Mouse (Mus musculus) heart, embryonic 15.5 days (tissue): ENCODE data around the gene Micall2. TPM values are rescaled to one million over a fixed set of nuclear protein-coding genes. Genes with fewer than 3 reads are reported as not detected.
A peak's percentile ranks its signal among the peaks of the same experiment; 100 is the strongest.
"Not testable (repeated sequence)": the region's sequence is repeated elsewhere in the genome, so short reads cannot be mapped to it uniquely, and the experiment has no call there.

ENCODE experiments used
- ATAC-seq: fragments of 200-750 bp; cut with Nextera tagmentation; replicated peaks from 2 replicates; pipeline ENCODE4 v1.8.0; 2017; ENCODE audit warnings: low read depth, moderate TSS enrichment; ENCODE audit not compliant: insufficient number of reproducible peaks, insufficient read depth, low FRiP score
- H3K27ac ChIP-seq: fragments of 300-500 bp; sonication (generic); 2 replicates; pipeline ENCODE4 v1.5.1; 2015; ENCODE audit warnings: mild to moderate bottlenecking, inconsistent platforms
- H3K27me3 ChIP-seq: fragments of 300-500 bp; sonication (generic); 2 replicates; pipeline ENCODE4 v1.6.1; 2015; ENCODE audit warnings: inconsistent platforms
- H3K36me3 ChIP-seq: fragments of 300-500 bp; sonication (generic); 2 replicates; pipeline ENCODE4 v1.6.1; 2015; ENCODE audit warnings: mild to moderate bottlenecking, inconsistent platforms
- H3K4me1 ChIP-seq: fragments of 300-500 bp; sonication (generic); replicated peaks from 2 replicates; pipeline ENCODE4 v1.6.1; 2015; ENCODE audit warnings: inconsistent platforms
- H3K4me2 ChIP-seq: fragments of 300-500 bp; sonication (generic); 2 replicates; pipeline ENCODE4 v1.6.1; 2015; ENCODE audit warnings: inconsistent platforms, mild to moderate bottlenecking, moderate library complexity
- H3K4me3 ChIP-seq: fragments of 300-500 bp; sonication (generic); 2 replicates; pipeline ENCODE4 v1.5.1; 2015; ENCODE audit warnings: mild to moderate bottlenecking, inconsistent platforms
- H3K9ac ChIP-seq: fragments of 300-500 bp; sonication (generic); 2 replicates; pipeline ENCODE4 v1.6.1; 2015; ENCODE audit warnings: mild to moderate bottlenecking, inconsistent platforms
- H3K9me3 ChIP-seq: fragments of 300-500 bp; sonication (generic); replicated peaks from 2 replicates; pipeline ENCODE4 v1.6.1; 2016; ENCODE audit warnings: inconsistent platforms
- WGBS: fragments of 180-500 bp; shearing (Covaris S2); methylation state at CpG from one replicate; pipeline ENCODE4 v1.1.7; 2015; ENCODE audit warnings: mixed read lengths; 5-methylcytosine and 5-hydroxymethylcytosine counted together
- polyA plus RNA-seq: library from polyadenylated mRNA; unstranded; fragments of >200 nt; fragmentation: Nextera tagmentation; extraction: Ambion mirVana; gene quantifications from 2 replicates; pipeline ENCODE4 v1.2.1, GENCODE M21; 2015

Micall2 gene
- polyA plus RNA-seq, 1 experiment from 2014 or later = 1.3 TPM

DNA sequence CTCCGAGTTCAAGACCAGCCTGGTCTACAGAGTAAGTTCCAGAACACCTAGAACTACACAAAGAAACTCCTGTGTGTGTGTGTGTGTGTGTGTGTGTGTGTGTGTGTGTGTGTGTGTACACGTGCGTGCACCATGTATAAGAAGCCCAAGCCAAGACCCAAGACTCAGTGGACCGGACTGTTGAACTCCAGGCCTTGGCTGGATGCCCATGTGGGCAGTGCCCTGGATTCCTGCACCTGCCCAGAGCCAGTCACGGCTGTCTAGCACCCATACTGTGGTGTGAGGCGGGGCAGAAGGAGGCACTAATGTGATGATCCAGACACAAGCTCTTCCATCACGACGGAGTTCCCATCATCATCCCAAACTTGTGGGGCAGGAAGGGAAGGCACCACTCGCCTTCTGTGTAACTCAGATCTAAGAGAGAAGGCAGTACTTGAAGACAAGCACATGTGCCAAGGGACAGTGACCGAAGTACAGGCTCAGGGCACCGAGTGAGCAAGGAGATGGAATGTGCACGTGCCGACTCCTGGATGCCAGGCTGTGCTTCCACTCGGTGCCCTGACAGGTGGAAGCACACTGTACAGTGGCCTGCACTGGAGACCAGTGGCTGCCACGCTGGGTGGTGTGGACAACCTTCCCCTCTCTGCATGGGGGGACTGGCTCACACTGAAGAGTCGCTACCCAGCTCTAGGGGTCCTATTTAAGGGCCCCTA is 13.4 kb upstream of the Micall2 start:
- Histone ChIP-seq H3K4me3 (no peak overlapping the region), H3K9ac (no peak overlapping the region), H3K36me3 (peaks cover 17% of the 10 kb centered on the region), H3K27ac (no peak overlapping the region), H3K4me1 (no peaks in the 10 kb centered on the region), H3K27me3 (0 out of 2 replicates have a peak, but pooled peaks cover 5% of the 10 kb centered on the region), H3K4me2 (no peak overlapping the region), H3K9me3 (no peaks in the 10 kb centered on the region)
- 78% methylated on average over 16 of the region's 16 CpGs for WGBS
- ATAC-seq = no peak

DNA sequence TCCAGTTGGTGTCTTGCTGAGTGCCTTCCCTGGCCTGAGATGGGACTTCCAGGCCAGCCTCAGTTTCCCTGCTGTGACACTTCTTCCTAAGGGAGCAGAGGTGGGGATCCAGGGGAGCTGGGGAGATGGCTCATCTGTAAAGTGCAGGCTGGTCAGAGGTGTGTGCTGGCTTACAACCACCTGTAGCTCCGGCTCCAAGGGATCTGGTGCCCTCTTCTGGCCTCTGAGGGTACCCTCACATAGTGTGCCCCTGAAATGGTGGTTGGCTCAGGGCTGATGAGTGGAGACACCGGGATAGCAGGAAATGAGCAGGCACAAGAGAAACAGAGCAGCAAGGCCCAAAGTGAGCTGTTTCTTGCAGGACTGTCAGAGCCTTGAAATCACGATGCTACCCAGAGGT is 9.6 kb upstream of the Micall2 start:
- Histone ChIP-seq H3K27ac (no peak overlapping the region), H3K36me3 (no peaks in the 10 kb centered on the region; the same call in 1 of the 2 replicates), H3K9ac (no peak overlapping the region), H3K4me2 (no peak overlapping the region), H3K9me3 (no peaks in the 10 kb centered on the region), H3K4me1 (no peaks in the 10 kb centered on the region), H3K27me3 (0 out of 2 replicates have a peak, but pooled peaks cover 5% of the 10 kb centered on the region), H3K4me3 (no peak overlapping the region)
- ATAC-seq = peak; percentile 69
- 6% methylated on average over 3 of the region's 3 CpGs for WGBS

DNA sequence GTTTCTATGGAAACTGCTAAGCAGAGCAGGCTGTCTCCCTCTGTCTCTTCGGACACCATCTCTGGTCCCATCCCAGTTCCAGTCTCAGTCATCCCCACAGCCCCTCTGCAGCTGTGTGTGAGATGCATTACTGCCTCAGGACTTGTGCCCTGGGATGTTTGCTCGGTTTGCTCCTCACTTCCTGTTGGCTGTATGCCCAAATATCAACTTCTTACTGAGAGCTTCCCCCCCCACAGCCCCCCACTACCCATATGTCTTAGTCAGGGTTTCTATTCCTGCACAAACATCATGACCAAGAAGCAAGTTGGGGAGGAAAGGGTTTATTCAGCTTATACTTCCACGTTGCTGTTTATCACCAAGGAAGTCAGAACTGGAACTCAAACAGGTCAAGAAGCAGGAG is 6.5 kb upstream of the Micall2 start:
- H3K4me2 ChIP-seq, H3K9ac ChIP-seq, H3K9me3 ChIP-seq, H3K4me3 ChIP-seq, ATAC-seq, H3K36me3 ChIP-seq, H3K4me1 ChIP-seq, H3K27me3 ChIP-seq, H3K27ac ChIP-seq: not testable (repeated sequence)
- WGBS = 45% methylated on average over 3 of the region's 3 CpGs

DNA sequence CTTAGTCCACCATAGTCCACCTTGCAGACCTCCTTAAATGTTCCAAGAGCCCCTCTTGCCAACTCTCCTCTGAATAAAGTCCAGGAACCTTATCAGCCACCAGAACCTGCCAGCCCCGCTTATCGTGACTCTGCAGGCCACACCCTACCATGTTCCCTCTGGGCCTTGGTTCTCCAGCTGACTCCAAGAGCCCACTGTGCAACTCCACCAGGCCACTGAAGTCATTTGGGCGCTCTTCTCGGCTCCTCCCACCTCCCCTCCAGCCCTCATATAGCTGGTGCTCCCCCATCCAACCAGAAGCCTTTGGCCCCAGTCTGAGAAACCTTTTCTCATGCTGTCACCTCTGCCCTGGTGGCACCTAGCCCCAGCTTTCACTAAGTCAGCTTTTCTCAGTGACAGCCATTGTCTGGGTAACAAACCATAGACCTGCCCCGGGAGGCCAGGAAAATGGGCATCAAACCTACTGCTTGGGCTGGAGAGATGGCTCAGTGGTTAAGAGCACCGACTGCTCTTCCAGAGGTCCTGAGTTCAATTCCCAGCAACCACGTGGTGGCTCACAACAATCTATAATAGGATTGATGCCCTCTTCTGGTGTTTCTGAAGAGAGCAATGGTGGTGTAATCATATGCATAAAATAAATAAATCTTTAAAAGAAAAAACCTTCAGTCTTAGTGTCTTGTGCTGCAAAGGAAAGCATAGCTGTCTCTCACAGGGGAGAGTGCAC is 2.6 kb upstream of the Micall2 start:
- H3K9me3 ChIP-seq = no peaks in the 10 kb centered on the region
- H3K4me2 ChIP-seq = no peak overlapping the region
- no peak overlapping the region for H3K9ac ChIP-seq
- H3K36me3 ChIP-seq = no peaks in the 10 kb centered on the region
- no peak overlapping the region for H3K27ac ChIP-seq
- no peak for ATAC-seq
- H3K4me3 ChIP-seq = no peak overlapping the region
- H3K27me3 ChIP-seq = no peaks in the 10 kb centered on the region
- peaks cover 28% of the 10 kb centered on the region for H3K4me1 ChIP-seq
- 64% methylated on average over 7 of the region's 7 CpGs for WGBS

DNA sequence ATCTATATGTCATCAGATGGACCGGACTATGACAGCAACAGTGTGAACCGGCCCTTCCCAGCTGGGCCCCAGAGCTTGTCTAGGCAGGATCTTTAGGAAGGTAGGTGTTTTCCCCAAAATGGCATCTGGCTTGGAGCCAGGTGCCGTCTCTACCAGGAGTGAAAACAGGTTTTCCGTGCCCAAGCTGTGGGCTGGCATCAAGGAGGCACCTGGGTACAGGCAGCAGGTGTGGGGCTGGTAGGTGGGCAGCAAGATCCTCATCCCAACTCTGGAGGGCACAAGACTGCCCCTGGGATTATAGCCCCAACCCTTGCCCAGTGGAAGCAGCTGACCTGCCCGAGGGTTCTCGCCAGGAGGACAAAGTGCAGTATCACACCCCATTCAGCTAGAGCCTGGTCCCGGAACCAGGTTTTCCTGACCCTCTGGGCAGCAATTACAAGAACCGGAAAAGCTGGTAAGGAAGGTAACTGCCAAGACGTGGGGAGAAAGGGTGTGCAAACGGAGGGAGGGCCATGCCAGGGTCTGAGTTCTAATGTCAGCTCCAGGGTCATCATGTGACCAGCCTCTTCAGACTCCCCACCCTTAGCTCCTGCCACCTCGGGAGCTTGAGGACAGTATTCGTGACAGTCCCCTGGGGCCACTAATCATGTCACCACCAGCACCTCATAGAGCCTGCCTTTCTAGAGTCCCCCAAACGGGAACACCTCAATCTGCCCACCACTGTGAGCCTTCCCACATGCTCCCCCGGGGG is 1.9 kb upstream of the Micall2 start:
- H3K9ac ChIP-seq = no peak overlapping the region
- H3K4me3 ChIP-seq = no peak overlapping the region
- H3K4me1 ChIP-seq = peaks cover 29% of the 10 kb centered on the region
- ATAC-seq = no peak
- no peak overlapping the region for H3K27ac ChIP-seq
- H3K4me2 ChIP-seq = no peak overlapping the region
- no peaks in the 10 kb centered on the region for H3K9me3 ChIP-seq
- no peaks in the 10 kb centered on the region for H3K36me3 ChIP-seq
- WGBS = 79% methylated on average over 14 of the region's 14 CpGs
- no peaks in the 10 kb centered on the region for H3K27me3 ChIP-seq

DNA sequence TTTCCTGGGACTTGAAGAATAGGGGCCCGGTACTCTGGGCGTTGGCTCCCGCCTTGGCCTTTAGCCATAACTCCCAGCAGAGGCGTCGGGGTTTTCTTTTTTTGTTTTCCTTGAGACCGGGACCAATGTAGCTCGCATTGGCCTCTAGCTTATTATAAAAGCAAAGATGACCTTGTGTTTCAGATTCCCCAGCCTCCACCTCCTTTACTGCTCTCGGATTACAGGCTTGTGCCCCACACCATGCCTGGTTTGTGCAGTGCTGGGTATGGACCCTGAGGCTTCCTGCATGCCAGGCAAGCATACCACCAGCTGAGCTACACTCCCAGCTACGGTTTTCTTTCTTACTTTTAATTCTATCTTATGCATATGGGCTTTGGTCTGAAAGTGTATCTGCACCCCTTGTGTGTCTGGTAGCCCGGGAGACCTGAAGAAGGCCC is 386 bp upstream of the Micall2 start:
- Histone ChIP-seq H3K27ac (peak overlapping the region; percentile 26; the same call in 1 of the 2 replicates), H3K27me3 (no peaks in the 10 kb centered on the region), H3K4me1 (peaks cover 38% of the 10 kb centered on the region), H3K9ac (no peak overlapping the region), H3K9me3 (no peaks in the 10 kb centered on the region), H3K4me3 (peak overlapping the region; percentile 55), H3K36me3 (no peaks in the 10 kb centered on the region), H3K4me2 (peak overlapping the region; percentile 93)
- ATAC-seq = no peak; the same call in 1 of the 2 replicates
- 17% methylated on average over 10 of the region's 10 CpGs for WGBS

DNA sequence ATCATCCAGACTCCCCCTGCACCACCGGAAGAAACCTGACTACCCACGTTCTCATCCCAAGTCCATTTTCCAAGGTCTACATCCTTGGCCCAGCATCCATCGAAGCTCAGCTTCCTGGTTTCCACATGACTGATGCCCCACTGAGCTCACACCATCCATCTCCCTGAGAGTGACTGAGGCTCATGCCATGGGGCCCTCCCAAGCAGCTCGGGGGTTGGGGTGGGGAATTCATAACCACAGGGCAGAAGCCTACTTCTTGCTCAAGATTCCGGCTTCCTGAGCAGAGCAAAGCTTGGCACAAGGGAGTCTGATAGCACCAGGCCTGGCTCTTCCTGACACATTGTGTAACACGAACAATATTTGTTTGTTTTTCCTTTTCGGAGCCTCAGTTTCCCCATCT is 1.4 kb downstream of the Micall2 start:
- no peak for ATAC-seq
- Histone ChIP-seq H3K27me3 (no peaks in the 10 kb centered on the region), H3K9ac (no peak overlapping the region), H3K4me3 (no peak overlapping the region), H3K27ac (no peak overlapping the region), H3K36me3 (no peaks in the 10 kb centered on the region), H3K4me2 (peak overlapping the region; percentile 93), H3K9me3 (no peaks in the 10 kb centered on the region), H3K4me1 (peaks cover 49% of the 10 kb centered on the region)
- 72% methylated on average over 7 of the region's 7 CpGs for WGBS

DNA sequence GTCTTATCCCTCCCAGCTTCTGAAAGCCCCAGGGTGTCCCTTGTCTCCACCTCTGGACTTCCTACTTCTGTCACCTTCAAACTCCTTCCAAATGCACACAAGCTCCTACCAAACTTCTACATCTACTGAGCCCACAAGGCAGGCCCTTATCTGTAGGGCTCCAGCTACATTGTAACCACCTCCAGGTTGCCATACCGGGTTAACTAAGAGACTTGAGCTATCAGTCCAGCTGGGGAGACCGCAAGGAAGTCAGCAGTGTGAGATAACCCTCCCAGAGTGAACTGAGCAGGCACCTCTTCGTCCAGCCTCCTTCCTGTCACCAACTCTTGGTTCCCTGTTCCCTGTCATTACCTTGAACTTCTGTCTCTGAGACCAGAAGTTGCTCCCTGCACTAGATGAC is 2.1 kb downstream of the Micall2 start:
- Histone ChIP-seq H3K27ac (no peak overlapping the region), H3K27me3 (no peaks in the 10 kb centered on the region), H3K4me3 (no peak overlapping the region), H3K9ac (no peak overlapping the region), H3K36me3 (no peaks in the 10 kb centered on the region), H3K9me3 (no peaks in the 10 kb centered on the region), H3K4me2 (0 out of 2 replicates have a peak overlapping the region, but pooled peaks have one; percentile 93), H3K4me1 (peaks cover 49% of the 10 kb centered on the region)
- no peak for ATAC-seq
- WGBS = 28% methylated on average over 3 of the region's 3 CpGs

DNA sequence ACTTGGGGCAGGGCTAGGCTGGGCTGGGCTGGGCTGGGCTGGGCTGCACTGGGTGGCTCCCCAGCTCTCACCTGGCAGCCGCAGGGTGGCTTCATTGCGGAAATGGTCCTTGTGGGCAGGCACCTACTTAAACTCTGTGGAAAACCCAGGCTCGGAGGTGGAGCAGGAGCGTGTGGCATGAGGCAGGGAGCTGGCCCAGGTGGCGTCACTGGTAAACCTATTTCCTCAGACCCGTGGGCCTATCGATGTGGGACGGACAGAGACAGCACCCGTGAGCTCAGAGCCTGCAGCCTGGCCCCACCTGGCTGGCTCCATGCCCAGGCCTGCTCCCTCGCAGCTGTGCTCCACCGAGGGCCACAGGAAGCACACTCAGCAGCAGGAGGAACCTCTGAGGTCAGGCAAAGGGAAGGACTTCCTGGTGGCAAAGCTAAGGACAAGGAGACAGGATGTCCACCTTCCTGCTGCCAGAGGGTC is 3.5 kb downstream of the Micall2 start:
- H3K27me3 ChIP-seq = no peaks in the 10 kb centered on the region
- H3K4me3 ChIP-seq = no peak overlapping the region
- H3K36me3 ChIP-seq = no peaks in the 10 kb centered on the region
- peak overlapping the region; percentile 20; the same call in 1 of the 2 replicates for H3K4me2 ChIP-seq
- no peak overlapping the region for H3K9ac ChIP-seq
- 44% methylated on average over 11 of the region's 11 CpGs for WGBS
- H3K4me1 ChIP-seq = peaks cover 49% of the 10 kb centered on the region
- ATAC-seq = no peak
- H3K27ac ChIP-seq = peak overlapping the region; percentile 54
- H3K9me3 ChIP-seq = no peaks in the 10 kb centered on the region

DNA sequence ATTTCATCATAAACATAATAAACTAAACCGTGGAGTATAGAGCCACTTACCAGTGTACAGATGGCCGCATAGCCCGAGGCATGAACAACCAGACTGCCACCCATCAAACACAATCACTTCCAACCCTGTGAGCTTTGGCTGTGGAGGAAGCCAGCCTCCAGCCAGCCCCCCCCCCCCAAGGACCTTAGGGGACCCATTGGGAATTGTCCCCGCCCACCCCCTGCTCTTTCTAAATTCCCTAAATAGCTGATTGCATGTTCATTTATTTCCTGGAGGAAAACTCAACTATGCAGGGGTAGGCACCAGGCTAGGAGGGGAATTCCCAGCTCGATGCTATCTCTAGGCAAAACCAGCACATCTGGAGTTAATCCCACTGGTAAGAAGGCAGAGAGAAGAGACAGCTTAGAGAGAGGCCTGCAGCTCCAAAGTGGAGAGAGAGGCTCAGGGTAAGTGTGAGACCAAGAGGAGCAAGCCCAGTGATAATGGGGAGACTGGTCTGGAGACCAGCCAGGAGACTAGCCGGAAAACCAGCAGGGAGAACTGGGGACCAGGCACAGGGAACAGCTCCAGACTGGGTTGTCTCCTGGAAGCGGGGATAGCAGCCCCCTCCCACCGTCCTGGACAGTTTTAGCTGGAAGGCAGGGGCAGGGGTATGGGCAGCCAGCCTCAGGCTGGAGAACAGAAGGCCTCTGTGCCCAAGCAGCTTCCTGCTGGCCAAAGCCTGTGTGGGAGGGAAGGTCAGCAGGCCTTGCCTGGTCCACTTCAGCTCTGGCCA is 5.2 kb downstream of the Micall2 start:
- H3K27me3 ChIP-seq = no peaks in the 10 kb centered on the region
- peaks cover 39% of the 10 kb centered on the region for H3K4me1 ChIP-seq
- H3K4me3 ChIP-seq = no peak overlapping the region
- peak overlapping the region; percentile 59 for H3K27ac ChIP-seq
- no peaks in the 10 kb centered on the region for H3K36me3 ChIP-seq
- H3K9me3 ChIP-seq = no peaks in the 10 kb centered on the region
- ATAC-seq = 0 out of 2 replicates have a peak, but pooled peaks have one; percentile 27
- WGBS = 36% methylated on average over 8 of the region's 8 CpGs
- H3K9ac ChIP-seq = peak overlapping the region; percentile 26; the same call in 1 of the 2 replicates
- no peak overlapping the region for H3K4me2 ChIP-seq
